Comparison of ENCODE assay signal across 20 mouse cellular contexts in the genomic region with DNA sequence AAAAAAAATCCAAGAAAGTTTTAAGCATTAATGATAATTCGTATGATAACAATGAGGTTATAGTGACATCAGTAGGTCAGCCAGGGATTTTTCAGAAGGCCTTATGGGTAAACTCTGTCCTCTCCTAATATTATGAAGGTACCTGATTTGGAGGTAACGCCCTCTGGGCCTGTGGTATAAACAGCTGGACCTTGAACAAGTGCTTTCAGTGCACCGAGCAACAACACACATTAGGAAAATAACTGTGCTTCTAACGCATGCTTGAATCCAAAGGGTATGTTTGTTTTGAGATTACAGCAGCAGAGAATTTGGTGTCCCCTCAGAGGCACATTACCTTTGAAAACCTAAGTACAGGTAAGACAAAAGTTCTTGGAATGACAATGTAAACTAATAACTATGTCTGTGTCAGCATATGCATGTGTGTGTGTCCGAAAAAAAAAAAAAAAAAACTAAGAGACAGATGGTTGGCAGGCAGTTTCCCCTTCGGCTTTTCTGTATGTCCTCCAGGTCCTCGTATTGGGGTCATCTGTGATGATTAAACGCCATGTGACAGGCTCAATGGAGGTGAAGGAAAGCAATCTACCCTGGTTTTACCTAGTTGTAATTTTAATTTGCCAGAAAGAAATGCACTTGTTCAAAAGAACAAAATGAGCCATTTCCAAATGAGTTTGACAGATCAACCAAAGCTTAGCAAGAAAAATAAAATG. TPM values are rescaled to one million over a fixed set of nuclear protein-coding genes. Genes with fewer than 3 reads are reported as not detected.
DNase-seq lines count a peak whose midpoint lies in the region; ATAC-seq and TF ChIP-seq lines count a peak whose summit lies in the region.
"Had no signal": no experiment of that assay in that cellular context is flagged by ENCODE, and none has a peak within 500 bp of the region (broad histone marks: within the 10 kb centered on the region; RNA-seq: fewer than 3 reads in every experiment).

No protein-coding gene starts in this region.

- 0 out of 2 replicates have a peak, but pooled peaks have one; percentile 40 for ATAC-seq in liver, embryonic 15.5 days (ENCODE audit: insufficient read depth)
- peak; percentile 96 for ATAC-seq in liver, postnatal 0 days
- no peak for ATAC-seq in heart, embryonic 11.5 days (replicated peaks; ENCODE audit: insufficient number of reproducible peaks, low FRiP score, low TSS enrichment)
- ATAC-seq: forebrain, embryonic 14.5 days had no signal

- peaks cover 15% of the 10 kb centered on the region for H3K27me3 ChIP-seq in liver, embryonic 15.5 days
- peaks cover 3% of the 10 kb centered on the region; the same call in 1 of the 2 replicates for H3K27me3 ChIP-seq in liver, postnatal 0 days (ENCODE audit: insufficient read depth, low read length)
- no peaks in the 10 kb centered on the region for H3K27me3 ChIP-seq in heart, embryonic 11.5 days (ENCODE audit: control insufficient read depth, insufficient read depth, low read length)
- H3K27me3 ChIP-seq: embryonic facial prominence, embryonic 13.5 days; hindbrain, embryonic 13.5 days had no signal

- TF ChIP-seq EP300 in liver, postnatal 0 days (IDR thresholded peaks at IDR 0.05; ENCODE audit: low read depth) = peak; percentile 25; the same call in 1 of the 2 replicates

- no peak for DNase-seq in liver
- DNase-seq in cerebellum, adult 18-20 months = peak; percentile 54 to 74
- peak; percentile 81 to 82 for DNase-seq in cerebellum, postnatal 10 days
- no peak for DNase-seq in liver, postnatal 0 days
- DNase-seq in kidney, adult 18-20 months = no peak
- no peak for DNase-seq in kidney, postnatal 14 days
- DNase-seq: adrenal gland, postnatal 36 days; gastrocnemius, postnatal 25 days; heart, adult 2 months; kidney, adult 2 months; kidney, postnatal 36 days; layer of hippocampus, adult 9-11 months; lung, adult 18-20 months; lung, postnatal 14 days; thymus, postnatal 36 days had no signal

- WGBS in liver, embryonic 15.5 days (ENCODE audit: insufficient replicate concordance) = 59% methylated on average over 8 of the region's 8 CpGs
- 65% methylated on average over 8 of the region's 8 CpGs for WGBS in liver, postnatal 0 days (ENCODE audit: insufficient replicate concordance)
- 83% methylated on average over 8 of the region's 8 CpGs for WGBS in heart, embryonic 11.5 days (ENCODE audit: insufficient replicate concordance)

- TF ChIP-seq CTCF in liver, postnatal 0 days (IDR thresholded peaks at IDR 0.05; ENCODE audit: low read depth) = no peak

- peaks cover 14% of the 10 kb centered on the region; the same call in 1 of the 2 replicates for H3K4me1 ChIP-seq in liver, embryonic 15.5 days (replicated peaks)
- H3K4me1 ChIP-seq in liver, postnatal 0 days (ENCODE audit: insufficient read depth) = no peaks in the 10 kb centered on the region
- H3K4me1 ChIP-seq in heart, embryonic 11.5 days (ENCODE audit: control insufficient read depth, insufficient read depth, low read length) = peaks cover 7% of the 10 kb centered on the region; the same call in 1 of the 2 replicates

- no peak overlapping the region for H3K9ac ChIP-seq in liver, embryonic 15.5 days
- H3K9ac ChIP-seq in liver, postnatal 0 days (replicated peaks) = no peak overlapping the region
- no peak overlapping the region for H3K9ac ChIP-seq in heart, embryonic 11.5 days (ENCODE audit: low read depth, low read length)
- H3K9ac ChIP-seq: embryonic facial prominence, embryonic 13.5 days; hindbrain, embryonic 13.5 days had no signal

- H3K36me3 ChIP-seq in liver, embryonic 15.5 days (replicated peaks) = no peaks in the 10 kb centered on the region
- no peaks in the 10 kb centered on the region for H3K36me3 ChIP-seq in liver, postnatal 0 days (replicated peaks; ENCODE audit: insufficient read depth, low read length)
- H3K36me3 ChIP-seq in heart, embryonic 11.5 days (ENCODE audit: control insufficient read depth, insufficient read depth, low read length) = no peaks in the 10 kb centered on the region
- H3K36me3 ChIP-seq: hindbrain, embryonic 13.5 days had no signal

- H3K4me2 ChIP-seq in liver, embryonic 15.5 days = no peak overlapping the region
- no peak overlapping the region for H3K4me2 ChIP-seq in liver, postnatal 0 days (ENCODE audit: low read depth, low read length)
- H3K4me2 ChIP-seq in heart, embryonic 11.5 days = no peak overlapping the region
- H3K4me2 ChIP-seq: embryonic facial prominence, embryonic 13.5 days; hindbrain, embryonic 13.5 days had no signal

- no peak overlapping the region for H3K4me3 ChIP-seq in liver, embryonic 15.5 days (replicated peaks)
- H3K4me3 ChIP-seq in liver, postnatal 0 days (ENCODE audit: low read depth, low read length) = no peak overlapping the region
- H3K4me3 ChIP-seq in heart, embryonic 11.5 days (ENCODE audit: low read depth, low read length) = no peak overlapping the region
- H3K4me3 ChIP-seq: embryonic facial prominence, embryonic 13.5 days; heart, adult 2 months; hindbrain, embryonic 13.5 days had no signal

- no peak overlapping the region for H3K27ac ChIP-seq in liver, embryonic 15.5 days (replicated peaks)
- peak overlapping the region; percentile 11; the same call in 1 of the 2 replicates for H3K27ac ChIP-seq in liver, postnatal 0 days (ENCODE audit: low read depth)
- H3K27ac ChIP-seq in heart, embryonic 11.5 days (ENCODE audit: low read depth, low read length) = no peak overlapping the region
- H3K27ac ChIP-seq: embryonic facial prominence, embryonic 13.5 days; heart, adult 2 months; hindbrain, embryonic 13.5 days had no signal

- H3K9me3 ChIP-seq in liver, embryonic 15.5 days (replicated peaks) = no peaks in the 10 kb centered on the region
- H3K9me3 ChIP-seq in liver, postnatal 0 days (ENCODE audit: low read length) = no peaks in the 10 kb centered on the region
- no peaks in the 10 kb centered on the region for H3K9me3 ChIP-seq in heart, embryonic 11.5 days (replicated peaks; ENCODE audit: control insufficient read depth, low read length)
- H3K9me3 ChIP-seq: embryonic facial prominence, embryonic 13.5 days; hindbrain, embryonic 13.5 days had no signal

RNA-seq across cellular contexts. Expression of gene Tmtc2, which starts 6.3 kb away (rescaled TPM):
- polyA plus RNA-seq in liver, embryonic 15.5 days (2015; fragmentation: Nextera tagmentation; extraction: Ambion mirVana) = 0.55 and 0.68 TPM in 2 replicates
- 1.3 and 1.6 TPM in 2 replicates for polyA plus RNA-seq in liver, postnatal 0 days (2015; fragmentation: Nextera tagmentation; extraction: Ambion mirVana)
- polyA plus RNA-seq in heart, embryonic 11.5 days (2014; fragmentation: Nextera tagmentation; extraction: Ambion mirVana) = 3.0 and 4.4 TPM in 2 replicates

Comparison
In these comparisons a context has a peak if more than half of its experiments do, and no peak if none do; other contexts are left out.
1. DNase-seq: peak in cerebellum, adult 18-20 months (2 of 2) and cerebellum, postnatal 10 days (2 of 2); none in liver (single experiment), liver, postnatal 0 days (single experiment), kidney, adult 18-20 months (single experiment) and kidney, postnatal 14 days (single experiment).